Mouse (Mus musculus): ENCODE measurements around the gene Immp2l. TPM values are rescaled to one million over a fixed set of nuclear protein-coding genes. Genes with fewer than 3 reads are reported as not detected.

Immp2l gene
- total RNA-seq, 1 experiment from 2014 or later: 14.4 TPM

GRCm38 (mm10) chr12:41428806-41429205, 404.9 kb downstream of the Immp2l start:
- no peak for DNase-seq

GRCm38 (mm10) chr12:41436206-41436985, 412.5 kb downstream of the Immp2l start:
- no peak for DNase-seq

GRCm38 (mm10) chr12:41438446-41438845, 414.6 kb downstream of the Immp2l start:
- DNase-seq: peak; percentile 23

- DNase-seq: no peak
Observed at GRCm38 (mm10) chr12:41468374-41468991, 444.6 kb downstream of the Immp2l start.

GRCm38 (mm10) chr12:41469096-41469801, 445.4 kb downstream of the Immp2l start:
- DNase-seq: no peak

- no peak for DNase-seq
Observed at GRCm38 (mm10) chr12:41481486-41481885, 457.6 kb downstream of the Immp2l start.

GRCm38 (mm10) chr12:41483091-41483592, 459.3 kb downstream of the Immp2l start:
- no peak for DNase-seq

GRCm38 (mm10) chr12:41483593-41484451, 459.9 kb downstream of the Immp2l start:
- peak; percentile 24 for DNase-seq

- DNase-seq: peak; percentile 18
Observed at GRCm38 (mm10) chr12:41484689-41485511, 461.0 kb downstream of the Immp2l start.

GRCm38 (mm10) chr12:41485512-41486215, 461.8 kb downstream of the Immp2l start:
- DNase-seq: peak; percentile 65

GRCm38 (mm10) chr12:41486331-41486730, 462.4 kb downstream of the Immp2l start, which contains the start of gene Lrrn3:
Lrrn3 (minus strand) TSS chr12:41486431.
- no peak for DNase-seq

GRCm38 (mm10) chr12:41487005-41487404, 463.1 kb downstream of the Immp2l start:
- no peak for DNase-seq

- DNase-seq: no peak
Observed at GRCm38 (mm10) chr12:41494620-41495019, 470.7 kb downstream of the Immp2l start.

GRCm38 (mm10) chr12:41500049-41500820, 476.3 kb downstream of the Immp2l start:
- no peak for DNase-seq

GRCm38 (mm10) chr12:41508610-41509009, 484.7 kb downstream of the Immp2l start:
- no peak for DNase-seq

GRCm38 (mm10) chr12:41510588-41510987, 486.7 kb downstream of the Immp2l start:
- no peak for DNase-seq

- DNase-seq: no peak
Observed at GRCm38 (mm10) chr12:41518897-41519296, 495.0 kb downstream of the Immp2l start.

GRCm38 (mm10) chr12:41520326-41520725, 496.4 kb downstream of the Immp2l start:
- no peak for DNase-seq

- peak; percentile 15 for DNase-seq
Observed at GRCm38 (mm10) chr12:41521671-41522070, 497.8 kb downstream of the Immp2l start.

Measured in adrenal gland, postnatal 25 days (tissue).